Mouse (Mus musculus) erythroblast, embryonic 14.5 days (primary cell): ENCODE measurements around the gene Fndc3a. TPM values are rescaled to one million over a fixed set of nuclear protein-coding genes. Genes with fewer than 3 reads are reported as not detected.

Source experiments
- H3K27me3 ChIP-seq: 2 replicates; pipeline ENCODE4 v1.6.1; 2012; ENCODE audit warnings: inconsistent platforms; ENCODE audit not compliant: control insufficient read depth
- H3K36me3 ChIP-seq: 2 replicates; pipeline ENCODE4 v1.6.1; 2012; ENCODE audit warnings: mild to moderate bottlenecking, inconsistent platforms; ENCODE audit not compliant: control insufficient read depth
- H3K4me1 ChIP-seq: 2 replicates; pipeline ENCODE4 v1.6.1; 2012; ENCODE audit warnings: inconsistent platforms; ENCODE audit not compliant: control insufficient read depth
- H3K4me3 ChIP-seq: replicated peaks from 2 replicates; pipeline ENCODE3; 2012; ENCODE audit warnings: moderate library complexity, mild to moderate bottlenecking, inconsistent platforms
- H3K9me3 ChIP-seq: 2 replicates; pipeline ENCODE4 v1.6.1; 2012; ENCODE audit warnings: low read length, inconsistent platforms, mixed read lengths; ENCODE audit not compliant: control insufficient read depth
- GATA1 ChIP-seq: IDR thresholded peaks from 2 replicates; pipeline ENCODE4 v1.6.1; 2012; ENCODE audit warnings: low read length, inconsistent platforms, mixed read lengths
- TAL1 ChIP-seq: IDR thresholded peaks from 3 replicates; pipeline ENCODE4 v1.6.1; 2012; ENCODE audit warnings: low read length, inconsistent platforms, mixed read lengths
- polyA plus RNA-seq: library from polyadenylated mRNA; stranded (reverse); fragments of >175 nt; gene quantifications from 2 replicates; pipeline ENCODE4 v1.2.3, GENCODE M21; 2012

Fndc3a gene
- polyA plus RNA-seq, 1 experiment: 0.08 TPM

- Histone ChIP-seq H3K9me3 (no peaks in the 10 kb centered on the region), H3K4me3 (no peak overlapping the region), H3K27me3 (no peaks in the 10 kb centered on the region), H3K4me1 (no peaks in the 10 kb centered on the region), H3K36me3 (no peaks in the 10 kb centered on the region)
- TF ChIP-seq GATA1: no peak
- no peak for TF ChIP-seq TAL1
Measured at GRCm38 (mm10) chr14:72490367-72490766, 219.4 kb downstream of the Fndc3a start.

Other genes starting within 250 kb of the Fndc3a start
- not detected in 2 replicates for gene Gm9195, start 218.2 kb downstream of the Fndc3a start, polyA plus RNA-seq